Mouse (Mus musculus) T-helper 17 cell (primary cell): ENCODE data around the gene Fos.

Source experiments
- in situ Hi-C, 2 experiments: fragments of 300-600 bp; cut with MboI, MseI; formaldehyde crosslinking; loops; 1 replicate in 1 of 2; 2 replicates in 1 of 2; pipeline ENCODE4 v1.15.1; 2025; ENCODE audit warnings: high pct_unique_total_duplicates in 2 of 2

Gene Fos

DNA sequence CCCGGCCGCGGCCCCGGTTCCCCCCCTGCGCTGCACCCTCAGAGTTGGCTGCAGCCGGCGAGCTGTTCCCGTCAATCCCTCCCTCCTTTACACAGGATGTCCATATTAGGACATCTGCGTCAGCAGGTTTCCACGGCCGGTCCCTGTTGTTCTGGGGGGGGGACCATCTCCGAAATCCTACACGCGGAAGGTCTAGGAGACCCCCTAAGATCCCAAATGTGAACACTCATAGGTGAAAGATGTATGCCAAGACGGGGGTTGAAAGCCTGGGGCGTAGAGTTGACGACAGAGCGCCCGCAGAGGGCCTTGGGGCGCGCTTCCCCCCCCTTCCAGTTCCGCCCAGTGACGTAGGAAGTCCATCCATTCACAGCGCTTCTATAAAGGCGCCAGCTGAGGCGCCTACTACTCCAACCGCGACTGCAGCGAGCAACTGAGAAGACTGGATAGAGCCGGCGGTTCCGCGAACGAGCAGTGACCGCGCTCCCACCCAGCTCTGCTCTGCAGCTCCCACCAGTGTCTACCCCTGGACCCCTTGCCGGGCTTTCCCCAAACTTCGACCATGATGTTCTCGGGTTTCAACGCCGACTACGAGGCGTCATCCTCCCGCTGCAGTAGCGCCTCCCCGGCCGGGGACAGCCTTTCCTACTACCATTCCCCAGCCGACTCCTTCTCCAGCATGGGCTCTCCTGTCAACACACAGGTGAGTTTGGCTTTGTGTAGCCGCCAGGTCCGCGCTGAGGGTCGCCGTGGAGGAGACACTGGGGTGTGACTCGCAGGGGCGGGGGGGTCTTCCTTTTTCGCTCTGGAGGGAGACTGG lies at the start of gene Fos:
TSS of gene Fos (plus strand) at position 410 of the 817 bp plus-strand sequence.
- in situ Hi-C loops, result loop anchor here in 1 of 2 experiments (25.0 kb wide), 1 partner anchor 1439 kb away; no protein-coding TSS in a partner anchor

DNA sequence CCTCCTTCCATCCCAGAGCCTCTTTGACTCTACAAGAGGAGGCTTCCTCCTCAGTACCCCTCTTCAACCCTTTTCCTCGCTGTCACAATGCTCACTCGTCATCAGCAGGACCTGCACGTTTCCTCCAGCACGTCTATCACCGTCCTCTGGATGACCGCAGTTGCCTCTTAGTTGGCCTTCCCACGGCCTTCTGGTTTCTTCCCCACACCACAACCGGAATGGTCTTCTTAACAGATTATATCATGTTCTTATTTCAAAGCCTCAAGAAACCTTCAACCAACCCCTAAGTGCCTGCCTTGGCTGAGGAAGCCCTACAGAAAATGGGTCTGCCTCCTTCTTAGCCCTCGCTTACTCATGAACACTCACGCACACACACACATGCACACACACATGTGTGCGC lies 48.0 kb upstream of the Fos start:
- in situ Hi-C loops, result loop anchor here (5.0 to 10.0 kb wide), 2 partner anchors 42 to 1491 kb away; no protein-coding TSS in a partner anchor

- in situ Hi-C loops, result loop anchor here (5.0 to 10.0 kb wide), 2 partner anchors 41 to 1491 kb away; no protein-coding TSS in a partner anchor
Measured at GRCm38 (mm10) chr12:85426126-85426525, 47.6 kb upstream of the Fos start.

DNA sequence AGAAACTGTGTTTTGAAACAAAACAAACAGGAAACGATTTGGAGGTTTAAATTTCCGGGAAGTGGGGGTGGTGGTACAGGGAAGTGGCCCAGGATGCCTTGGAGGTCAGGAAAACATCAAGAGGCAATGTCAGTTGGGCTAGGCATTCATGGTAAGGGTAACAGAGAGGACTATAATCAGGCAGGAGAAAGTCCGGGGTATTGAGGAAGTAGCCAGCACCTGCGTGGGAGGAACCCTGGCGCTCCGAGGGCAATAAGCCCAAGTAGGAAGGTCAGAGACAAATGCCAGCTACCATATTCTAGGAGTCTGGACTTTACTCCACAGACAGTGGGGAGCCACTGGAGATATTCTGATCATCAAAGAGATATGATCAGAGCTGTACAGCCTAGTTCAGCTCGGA lies 45.9 kb upstream of the Fos start:
- in situ Hi-C loops, result loop anchor here (5.0 to 10.0 kb wide), 2 partner anchors 39 to 1493 kb away; no protein-coding TSS in a partner anchor

- in situ Hi-C loops, result loop anchor here (5.0 to 10.0 kb wide), 2 partner anchors 37 to 1495 kb away; no protein-coding TSS in a partner anchor
Measured at GRCm38 (mm10) chr12:85429999-85430398, 43.7 kb upstream of the Fos start.

DNA sequence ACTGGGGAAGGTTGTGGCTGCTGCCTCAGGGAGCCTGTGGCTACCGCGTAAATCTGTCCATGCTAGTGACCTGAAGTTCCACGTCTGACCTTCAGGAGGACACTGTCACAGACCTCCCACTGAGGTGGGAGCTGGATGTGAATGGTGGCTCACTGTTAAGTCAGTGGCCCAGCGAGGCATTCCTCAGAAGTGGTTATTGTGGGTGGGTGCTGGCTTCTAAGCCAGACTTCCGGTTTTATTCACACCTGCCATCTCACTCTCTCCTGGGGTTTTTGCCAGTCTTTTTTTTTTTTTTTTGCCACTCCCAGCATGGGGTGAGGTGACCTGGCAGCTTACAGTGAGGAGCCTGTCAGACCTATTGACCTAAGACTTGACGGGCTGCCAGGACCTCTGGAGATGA lies 43.3 kb upstream of the Fos start:
- in situ Hi-C loops, result no loop called here

DNA sequence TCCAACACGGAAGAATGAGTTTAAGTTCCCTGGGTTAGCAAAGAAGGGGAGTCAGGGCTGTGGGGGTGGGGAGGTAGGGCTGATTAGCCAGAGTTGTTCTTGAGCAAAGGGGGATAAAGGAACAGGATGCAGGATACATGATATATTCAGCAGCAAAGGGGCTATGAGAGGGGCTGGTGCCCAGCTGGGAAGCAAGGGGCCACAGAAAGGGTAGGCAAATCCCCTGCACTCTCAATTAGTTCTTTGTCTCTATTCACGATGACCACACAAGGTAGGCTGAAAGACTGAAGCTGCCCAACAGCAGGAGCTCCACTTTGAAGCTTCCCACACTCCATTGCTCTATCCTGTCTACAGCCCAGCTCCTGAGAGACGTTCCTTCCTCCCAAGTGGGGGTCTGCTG lies 39.8 kb upstream of the Fos start:
- in situ Hi-C loops, result no loop called here

DNA sequence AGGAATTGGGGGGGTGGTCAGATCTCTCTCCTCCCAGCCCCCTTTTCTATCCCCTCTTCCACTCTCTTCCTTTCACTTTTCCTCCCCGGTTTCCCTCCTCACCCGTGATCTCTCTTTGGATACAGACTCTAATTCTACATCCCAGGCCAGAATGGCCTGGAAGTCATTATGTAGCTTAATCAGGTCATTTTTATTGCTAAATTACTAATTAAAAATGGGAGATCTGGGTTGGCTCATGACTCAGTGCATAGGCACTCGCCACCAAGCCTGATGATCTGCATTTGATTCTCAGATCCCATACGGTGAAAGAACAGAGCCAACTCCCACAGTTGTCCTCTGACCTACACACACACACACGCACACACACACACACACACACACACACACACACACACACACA lies 39.2 kb upstream of the Fos start:
- in situ Hi-C loops, result no loop called here

DNA sequence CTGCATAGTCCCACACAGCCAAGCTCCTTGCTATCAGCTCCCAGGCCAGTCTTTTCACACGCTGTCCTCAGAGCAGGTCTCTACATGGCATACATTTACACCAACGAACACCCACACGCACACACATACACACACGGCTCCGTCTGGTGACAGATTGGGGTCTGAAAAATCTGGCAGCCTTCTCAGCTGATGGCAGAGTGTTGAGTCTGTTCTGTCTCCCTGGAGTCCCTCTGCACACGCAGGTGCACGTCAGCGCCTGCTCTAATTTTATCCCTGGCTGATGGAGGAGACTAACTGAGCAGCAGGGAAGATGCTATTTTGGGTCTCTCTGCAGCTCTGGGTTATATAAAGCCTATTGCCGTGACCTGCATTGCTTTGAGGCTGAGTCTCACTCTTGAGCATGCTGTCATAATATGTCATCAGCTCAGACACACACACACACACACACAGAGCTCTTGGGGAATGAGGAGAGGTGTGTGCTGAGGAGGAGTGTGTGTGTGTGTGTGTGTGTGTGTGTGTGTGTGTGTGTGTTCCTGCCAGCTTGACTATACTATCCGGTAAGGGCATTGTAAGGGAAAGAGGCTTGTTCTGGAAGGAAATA lies 37.6 kb upstream of the Fos start:
- in situ Hi-C loops, result no loop called here

- in situ Hi-C loops, result no loop called here
Measured at GRCm38 (mm10) chr12:85437172-85437876, 36.4 kb upstream of the Fos start.

GRCm38 (mm10) chr12:85443456-85443855 lies 30.2 kb upstream of the Fos start:
- in situ Hi-C loops, result loop anchor here in 1 of 2 experiments (5.0 to 10.0 kb wide), 2 partner anchors 39 to 479 kb away; no protein-coding TSS in a partner anchor

- in situ Hi-C loops, result loop anchor here (5.0 to 10.0 kb wide), 2 partner anchors 38 to 480 kb away; no protein-coding TSS in a partner anchor
Measured at GRCm38 (mm10) chr12:85444646-85445045, 29.0 kb upstream of the Fos start.

DNA sequence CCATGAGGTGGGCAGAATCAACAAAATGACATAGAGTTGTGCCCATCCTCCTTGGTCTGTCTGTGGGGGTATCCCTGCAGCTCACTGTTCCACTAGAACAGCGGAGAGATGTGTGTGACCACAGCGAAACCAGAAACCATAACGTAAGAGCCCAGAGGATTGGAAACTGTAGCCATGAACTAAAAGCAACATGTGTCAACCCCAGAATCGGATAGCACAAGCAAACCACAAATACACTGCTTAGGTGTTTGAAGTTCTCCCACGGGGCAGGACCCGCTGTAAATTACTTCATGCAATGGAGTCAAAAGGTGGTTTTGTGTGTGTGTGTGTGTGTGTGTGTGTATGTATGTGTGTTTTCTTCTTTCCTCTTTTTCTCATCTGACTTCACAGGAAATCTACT lies 26.7 kb upstream of the Fos start:
- in situ Hi-C loops, result loop anchor here (5.0 to 10.0 kb wide), 2 partner anchors 35 to 482 kb away; no protein-coding TSS in a partner anchor

DNA sequence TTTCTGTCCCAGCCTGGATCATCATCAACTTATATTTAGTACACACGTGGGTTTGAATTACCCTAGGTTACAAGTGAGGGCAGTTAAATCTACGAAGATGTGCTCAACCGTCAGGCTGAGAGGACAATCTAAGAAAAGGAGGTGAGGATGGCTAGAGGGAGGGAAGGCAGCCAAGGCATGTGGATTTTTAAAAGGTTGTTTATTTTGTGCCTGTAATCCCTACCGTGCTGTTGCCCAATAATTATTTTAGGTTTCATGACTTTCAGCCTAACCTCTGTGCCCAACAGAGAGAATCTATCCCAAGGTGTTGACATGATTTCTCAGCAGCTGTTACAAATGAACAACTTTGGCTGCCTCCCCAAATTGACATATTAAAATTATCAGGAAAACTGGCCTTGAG lies 26.2 kb upstream of the Fos start:
- in situ Hi-C loops, result loop anchor here (5.0 to 10.0 kb wide), 2 partner anchors 35 to 483 kb away; no protein-coding TSS in a partner anchor

- in situ Hi-C loops, result loop anchor here (5.0 to 10.0 kb wide), 2 partner anchors 33 to 485 kb away; no protein-coding TSS in a partner anchor
Measured at GRCm38 (mm10) chr12:85449478-85449877, 24.2 kb upstream of the Fos start.

- in situ Hi-C loops, result loop anchor here in 1 of 2 experiments (25.0 kb wide), 1 partner anchor 1460 kb away; no protein-coding TSS in a partner anchor
Measured at GRCm38 (mm10) chr12:85451693-85452491, 21.8 kb upstream of the Fos start.

DNA sequence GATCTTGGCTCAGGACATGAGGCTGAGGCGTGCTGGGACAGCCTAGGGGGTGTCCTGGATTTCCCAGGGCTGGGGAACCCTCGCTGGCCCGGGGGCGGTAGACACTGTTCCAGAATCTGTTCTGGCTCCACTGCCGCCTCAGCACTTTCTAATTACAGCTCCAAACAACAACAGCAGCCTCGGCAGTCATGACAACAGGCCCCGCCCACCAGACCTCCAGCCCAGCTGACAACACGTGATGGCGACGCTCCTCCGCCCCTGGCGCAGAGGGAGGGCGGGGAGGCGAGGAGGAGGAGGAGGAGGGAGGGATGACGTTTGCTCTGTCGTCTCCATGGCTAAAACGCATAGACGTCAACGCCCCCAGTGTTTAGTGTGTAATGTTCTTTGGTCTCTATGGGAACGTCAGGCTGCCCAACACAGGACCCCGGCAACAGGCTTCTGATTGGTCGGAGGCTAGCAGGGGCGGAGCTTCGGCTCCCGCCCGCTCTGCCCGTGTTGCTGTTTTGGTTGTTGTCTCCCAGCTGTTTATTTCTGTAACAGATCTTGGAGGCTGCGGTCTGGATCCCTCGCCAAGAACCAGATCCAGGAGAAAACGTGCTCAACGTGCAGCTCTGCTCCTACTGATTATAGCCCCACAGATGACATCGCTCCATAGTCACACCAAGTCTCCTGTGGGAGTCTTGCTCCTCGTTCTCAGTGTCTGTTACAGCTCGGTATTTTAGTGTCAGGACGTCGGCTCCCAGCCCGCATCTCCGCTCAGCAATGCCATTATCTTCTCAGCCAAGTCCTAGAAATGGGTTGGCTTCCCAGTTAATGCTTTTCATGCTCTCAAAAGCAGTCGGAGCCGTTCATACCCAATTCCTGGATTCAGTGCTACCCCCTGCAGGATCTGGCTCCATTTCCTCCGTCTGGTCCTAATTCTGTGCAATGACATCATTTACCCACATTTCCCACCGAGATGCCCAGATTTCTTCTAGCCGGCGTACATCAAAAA lies 18.3 kb upstream of the Fos start:
- in situ Hi-C loops, result loop anchor here in 1 of 2 experiments (25.0 kb wide), 1 partner anchor 1457 kb away; no protein-coding TSS in a partner anchor

DNA sequence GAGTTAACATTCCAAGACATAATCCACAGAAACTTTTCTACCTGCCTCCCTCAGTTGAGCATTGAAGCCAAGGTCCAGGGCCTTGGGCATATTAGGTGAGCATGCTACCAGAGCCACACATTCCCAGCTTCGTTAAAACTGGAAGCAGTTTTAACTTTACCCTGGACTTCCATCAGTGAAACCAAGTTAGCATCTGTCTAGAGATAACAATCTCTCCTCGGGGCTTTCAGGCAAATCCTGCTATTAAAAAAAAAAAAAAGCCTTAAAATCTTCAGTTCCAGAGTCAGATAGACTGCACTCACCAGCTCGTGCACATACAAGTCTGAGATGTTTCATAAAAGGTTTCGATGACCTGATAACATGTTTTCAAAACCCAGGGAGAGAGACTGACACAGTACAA lies 17.4 kb upstream of the Fos start:
- in situ Hi-C loops, result loop anchor here in 1 of 2 experiments (25.0 kb wide), 1 partner anchor 1456 kb away; no protein-coding TSS in a partner anchor

DNA sequence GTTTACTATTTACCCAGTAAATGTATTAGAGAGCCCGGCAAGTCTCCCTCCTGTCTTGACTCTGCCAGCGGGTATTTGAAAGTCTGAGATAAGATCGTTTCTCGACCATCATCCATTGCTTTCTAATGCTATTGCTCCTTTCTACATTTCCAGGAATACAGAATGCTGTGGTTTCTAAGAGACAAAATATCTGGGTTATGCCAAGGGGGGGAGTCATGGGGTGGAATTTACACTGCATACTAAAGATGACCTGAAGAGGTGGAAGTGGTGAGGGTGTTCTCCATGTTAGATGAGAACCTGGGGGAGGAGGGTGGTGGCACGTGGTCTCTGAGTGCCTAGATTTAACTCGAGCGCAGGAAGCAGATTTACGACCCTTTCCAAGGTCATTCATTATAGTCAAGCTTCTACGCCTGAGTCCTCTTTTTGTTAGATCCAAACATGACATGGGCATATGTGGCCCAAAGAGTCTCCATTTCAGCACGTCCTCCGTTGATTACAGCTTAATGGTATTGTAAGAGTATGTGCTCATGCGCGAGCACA lies 16.7 kb upstream of the Fos start:
- in situ Hi-C loops, result loop anchor here in 1 of 2 experiments (25.0 kb wide), 1 partner anchor 1455 kb away; no protein-coding TSS in a partner anchor
